Mouse (Mus musculus) MEL (cell line): ENCODE measurements around the gene Anln. TPM values are rescaled to one million over a fixed set of nuclear protein-coding genes. Genes with fewer than 3 reads are reported as not detected.

Source experiments
- DNase-seq: peaks from one replicate; pipeline ENCODE4 v3.0.0; 2011; ENCODE audit warnings: low read depth, low spot score
- H3K27ac ChIP-seq: 2 replicates; pipeline ENCODE4 v1.5.1; 2012; ENCODE audit warnings: low read depth, mild to moderate bottlenecking, control low read depth, low read length, moderate library complexity; ENCODE audit not compliant: control insufficient read depth
- H3K27me3 ChIP-seq, 2 experiments: fragments of 150-350 bp in 1 of 2; sonication (generic) in 1 of 2; 2 replicates each; pipeline ENCODE4 v1.6.1; 2012; ENCODE audit warnings: low read length in 2 of 2, mild to moderate bottlenecking in 2 of 2, improper control_type of control experiment in 1 of 2, moderate library complexity in 1 of 2; ENCODE audit not compliant: insufficient read depth in 2 of 2, control insufficient read depth in 1 of 2
- H3K36me3 ChIP-seq, 2 experiments: 2 replicates each; pipeline ENCODE4 v1.6.1; 2012 to 2014; ENCODE audit warnings: low read length in 2 of 2, improper control_type of control experiment in 1 of 2, inconsistent platforms in 1 of 2, mild to moderate bottlenecking in 1 of 2; ENCODE audit not compliant: insufficient read depth in 2 of 2, control insufficient read depth in 1 of 2
- H3K4me1 ChIP-seq, 2 experiments: fragments of 150-350 bp in 1 of 2; sonication (generic) in 1 of 2; 2 replicates each; pipeline ENCODE4 v1.6.1; 2012; ENCODE audit warnings: low read length in 2 of 2, improper control_type of control experiment in 1 of 2, mild to moderate bottlenecking in 1 of 2; ENCODE audit not compliant: insufficient read depth in 2 of 2, control insufficient read depth in 1 of 2
- H3K4me3 ChIP-seq, 2 experiments: fragments of 150-350 bp in 1 of 2; sonication (generic) in 1 of 2; 2 replicates each; pipeline ENCODE4 v1.5.1; 2012; ENCODE audit warnings: low read depth in 2 of 2, low read length in 2 of 2, mild to moderate bottlenecking in 2 of 2, moderate library complexity in 2 of 2, control low read depth in 1 of 2, improper control_type of control experiment in 1 of 2; ENCODE audit not compliant: control insufficient read depth in 1 of 2, insufficient read depth in 1 of 2
- H3K79me2 ChIP-seq: 2 replicates; pipeline ENCODE4 v1.6.1; 2012; ENCODE audit warnings: mild to moderate bottlenecking, low read length, moderate library complexity; ENCODE audit not compliant: control insufficient read depth, poor library complexity, insufficient read depth
- H3K9ac ChIP-seq: 2 replicates; pipeline ENCODE4 v1.6.1; 2012; ENCODE audit warnings: low read depth, mild to moderate bottlenecking, control low read depth, low read length, moderate library complexity; ENCODE audit not compliant: control insufficient read depth, poor library complexity, severe bottlenecking
- H3K9me3 ChIP-seq: fragments of 150-350 bp; sonication (generic); replicated peaks from 2 replicates; pipeline ENCODE4 v1.6.1; 2012; ENCODE audit warnings: mild to moderate bottlenecking, low read length, improper control_type of control experiment, moderate library complexity; ENCODE audit not compliant: insufficient read depth
- BHLHE40 ChIP-seq: IDR thresholded peaks from 2 replicates; pipeline ENCODE4 v1.6.1; 2012; ENCODE audit warnings: low read depth, mild to moderate bottlenecking, inconsistent platforms, low read length, improper control_type of control experiment, borderline replicate concordance
- CHD2 ChIP-seq: IDR thresholded peaks from 2 replicates; pipeline ENCODE4 v1.6.1; 2011; ENCODE audit warnings: low read length, improper control_type of control experiment
- CTCF ChIP-seq, 3 experiments: IDR thresholded peaks in 2 of 3; conservative IDR thresholded peaks in 1 of 3; 2 replicates each; pipeline ENCODE4 v1.5.1; 2011 to 2012; ENCODE audit warnings: low read length in 3 of 3, low read depth in 2 of 3, mild to moderate bottlenecking in 2 of 3, improper control_type of control experiment in 1 of 3, inconsistent platforms in 1 of 3, mixed read lengths in 1 of 3, moderate library complexity in 1 of 3; ENCODE audit not compliant: control insufficient read depth in 1 of 3, insufficient read depth in 1 of 3, poor library complexity in 1 of 3, severe bottlenecking in 1 of 3
- ELF1 ChIP-seq: IDR thresholded peaks from 2 replicates; pipeline ENCODE4 v1.6.1; 2014; ENCODE audit warnings: low read depth, mild to moderate bottlenecking, inconsistent platforms, low read length, improper control_type of control experiment, moderate library complexity
- EP300 ChIP-seq, 2 experiments: IDR thresholded peaks; 2 replicates each; pipeline ENCODE4 v1.6.1; 2011; ENCODE audit warnings: improper control_type of control experiment in 2 of 2, low read length in 2 of 2, low read depth in 1 of 2, mild to moderate bottlenecking in 1 of 2
- GATA1 ChIP-seq: IDR thresholded peaks from 2 replicates; pipeline ENCODE4 v1.6.1; 2011; ENCODE audit warnings: low read depth, low read length, improper control_type of control experiment
- HCFC1 ChIP-seq: IDR thresholded peaks from 2 replicates; pipeline ENCODE4 v1.6.1; 2012; ENCODE audit warnings: low read depth, mild to moderate bottlenecking, inconsistent platforms, low read length, improper control_type of control experiment, moderate library complexity
- KAT2A ChIP-seq: conservative IDR thresholded peaks from 2 replicates; pipeline ENCODE4 v1.6.1; 2012; ENCODE audit warnings: low read depth, low read length, improper control_type of control experiment, inconsistent platforms
- MAFK ChIP-seq: IDR thresholded peaks from 2 replicates; pipeline ENCODE4 v1.6.1; 2011; ENCODE audit warnings: low read depth, mild to moderate bottlenecking, low read length, improper control_type of control experiment, borderline replicate concordance
- MAX ChIP-seq: IDR thresholded peaks from 2 replicates; pipeline ENCODE4 v1.6.1; 2011; ENCODE audit warnings: low read length, improper control_type of control experiment
- MXI1 ChIP-seq: IDR thresholded peaks from 2 replicates; pipeline ENCODE4 v1.6.1; 2011; ENCODE audit warnings: mild to moderate bottlenecking, low read depth, low read length, improper control_type of control experiment
- MYB ChIP-seq: IDR thresholded peaks from 2 replicates; pipeline ENCODE4 v1.6.1; 2011; ENCODE audit warnings: mild to moderate bottlenecking, low read depth, low read length, improper control_type of control experiment
- NELFE ChIP-seq: IDR thresholded peaks from 2 replicates; pipeline ENCODE4 v1.6.1; 2011; ENCODE audit warnings: low read depth, low read length, improper control_type of control experiment
- POLR2A ChIP-seq, 2 experiments: IDR thresholded peaks; 2 replicates each; pipeline ENCODE4 v1.6.1; 2011 to 2012; ENCODE audit warnings: low read length in 2 of 2, mild to moderate bottlenecking in 2 of 2, control low read depth in 1 of 2, improper control_type of control experiment in 1 of 2, low read depth in 1 of 2, moderate library complexity in 1 of 2; ENCODE audit not compliant: control insufficient read depth in 1 of 2, insufficient read depth in 1 of 2, poor library complexity in 1 of 2
- POLR2AphosphoS2 ChIP-seq: IDR thresholded peaks from 2 replicates; pipeline ENCODE4 v1.6.1; 2011; ENCODE audit warnings: low read length, improper control_type of control experiment
- POLR2AphosphoS5 ChIP-seq: IDR thresholded peaks from 2 replicates; pipeline ENCODE4 v1.6.1; 2012; ENCODE audit warnings: low read depth, borderline replicate concordance, mild to moderate bottlenecking, inconsistent platforms, low read length, moderate library complexity, mixed read lengths
- RAD21 ChIP-seq: IDR thresholded peaks from 2 replicates; pipeline ENCODE4 v1.6.1; 2011; ENCODE audit warnings: mild to moderate bottlenecking, low read depth, low read length, improper control_type of control experiment
- SIN3A ChIP-seq: IDR thresholded peaks from 2 replicates; pipeline ENCODE4 v1.6.1; 2012; ENCODE audit warnings: low read length, improper control_type of control experiment, inconsistent platforms
- SMC3 ChIP-seq: IDR thresholded peaks from 2 replicates; pipeline ENCODE4 v1.6.1; 2011; ENCODE audit warnings: low read depth, low read length, improper control_type of control experiment
- TBP ChIP-seq: IDR thresholded peaks from 2 replicates; pipeline ENCODE4 v1.8.0; 2011; ENCODE audit warnings: low read depth, low read length, improper control_type of control experiment
- TCF12 ChIP-seq: IDR thresholded peaks from 2 replicates; pipeline ENCODE4 v1.6.1; 2014; ENCODE audit warnings: low read depth, mild to moderate bottlenecking, inconsistent platforms, low read length, improper control_type of control experiment, moderate library complexity
- UBTF ChIP-seq: IDR thresholded peaks from 2 replicates; pipeline ENCODE4 v1.6.1; 2012; ENCODE audit warnings: low read depth, mild to moderate bottlenecking, inconsistent platforms, low read length, improper control_type of control experiment, moderate library complexity, borderline replicate concordance; ENCODE audit not compliant: insufficient read depth
- ZC3H11A ChIP-seq: IDR thresholded peaks from 2 replicates; pipeline ENCODE4 v1.6.1; 2012; ENCODE audit warnings: low read depth, mild to moderate bottlenecking, inconsistent platforms, low read length, improper control_type of control experiment
- ZKSCAN1 ChIP-seq: IDR thresholded peaks from 2 replicates; pipeline ENCODE4 v1.6.1; 2012; ENCODE audit warnings: low read depth, mild to moderate bottlenecking, inconsistent platforms, low read length, improper control_type of control experiment, moderate library complexity
- ZMIZ1 ChIP-seq: IDR thresholded peaks from 2 replicates; pipeline ENCODE4 v1.6.1; 2012; ENCODE audit warnings: low read depth, mild to moderate bottlenecking, inconsistent platforms, low read length, improper control_type of control experiment, moderate library complexity
- polyA plus RNA-seq, 2 experiments: library from polyadenylated mRNA; stranded (reverse) in 1 of 2; unstranded in 1 of 2; fragments of >175 nt in 1 of 2; fragments of >200 nt in 1 of 2; gene quantifications; 2 replicates each; pipeline versions ENCODE4 v1.2.1 to v1.2.4; 2012; ENCODE audit warnings: low replicate concordance in 2 of 2, low read depth in 1 of 2; ENCODE audit not compliant: insufficient read length in 2 of 2, insufficient read depth in 1 of 2, missing spikeins in 1 of 2
- total RNA-seq: library from RNA; depleted of rRNA; stranded (reverse); fragments of 300-350 nt; gene quantifications from 2 replicates; pipeline ENCODE4 v1.2.3, GENCODE M21; 2012

The Anln gene
- total and polyA plus RNA-seq, 3 experiments, result 93.3 to 114 (median 93.3) TPM

- H3K27me3 ChIP-seq, result no peaks in the 10 kb centered on the region
- no peak overlapping the region for H3K27ac ChIP-seq
- DNase-seq, result peak; percentile 86
- H3K9me3 ChIP-seq, result no peaks in the 10 kb centered on the region
- no peak overlapping the region for H3K9ac ChIP-seq
- H3K4me1 ChIP-seq, result peaks cover 3% of the 10 kb centered on the region in 2 experiments; a peak in 2 of 4 replicates
- H3K36me3 ChIP-seq, result peaks cover 8 to 96% of the 10 kb centered on the region in 2 experiments
- no peak overlapping the region for H3K4me3 ChIP-seq
- peaks cover 15% of the 10 kb centered on the region; the same call in 1 of the 2 replicates for H3K79me2 ChIP-seq
- TF ChIP-seq SMC3 (peak; percentile 65), CHD2 (no peak), RAD21 (peak; percentile 55), KAT2A (no peak), ZC3H11A (peak; percentile 10; the same call in 1 of the 2 replicates), ELF1 (no peak), CTCF (IDR thresholded peaks at IDR 0.05 in 2 of 3, conservative IDR thresholded peaks at IDR 0.05 in 1 of 3; ENCODE audit: control insufficient read depth in 1 of 3, insufficient read depth in 1 of 3, low read depth in 2 of 3, low read length in 3 of 3, poor library complexity in 1 of 3, severe bottlenecking in 1 of 3) (peak; percentile 60 to 86 (median 71)), POLR2AphosphoS2 (0 out of 2 replicates have a peak, but pooled peaks have one; percentile 40), SIN3A (peak; percentile 15; the same call in 1 of the 2 replicates), POLR2A (IDR thresholded peaks at IDR 0.05; ENCODE audit: control insufficient read depth in 1 of 2, insufficient read depth in 1 of 2, low read depth in 1 of 2, low read length in 2 of 2, poor library complexity in 1 of 2) (peak in 1 of 2 experiments; percentile 40; a peak in 1 of 4 replicates), MXI1 (no peak)
These were observed 16.2 kb downstream of the Anln start for GRCm38 (mm10) chr9:22372760-22373159.

DNA sequence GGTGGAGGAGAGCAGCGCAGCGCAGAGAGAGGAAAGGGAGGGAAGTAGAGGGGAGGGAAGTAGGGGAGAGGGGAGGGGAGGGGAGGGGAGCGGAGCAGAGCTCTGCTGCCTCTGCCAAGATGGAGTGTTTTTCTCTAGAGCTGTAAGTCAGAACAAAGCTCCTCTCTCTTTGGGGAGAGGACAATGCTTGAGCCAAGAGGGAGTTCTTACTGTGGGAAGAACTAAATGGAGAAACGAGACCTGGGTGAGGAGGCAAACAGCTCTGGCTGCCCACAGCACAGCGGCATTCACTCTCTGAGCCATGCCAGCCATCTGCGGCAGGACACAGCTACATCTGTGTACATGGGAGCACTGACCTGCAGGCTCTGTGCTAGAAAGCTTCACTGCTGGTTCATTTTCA lies 21.0 kb downstream of the Anln start:
- H3K4me1 ChIP-seq, result peaks cover 14 to 17% of the 10 kb centered on the region in 2 experiments; a peak in 3 of 4 replicates

DNA sequence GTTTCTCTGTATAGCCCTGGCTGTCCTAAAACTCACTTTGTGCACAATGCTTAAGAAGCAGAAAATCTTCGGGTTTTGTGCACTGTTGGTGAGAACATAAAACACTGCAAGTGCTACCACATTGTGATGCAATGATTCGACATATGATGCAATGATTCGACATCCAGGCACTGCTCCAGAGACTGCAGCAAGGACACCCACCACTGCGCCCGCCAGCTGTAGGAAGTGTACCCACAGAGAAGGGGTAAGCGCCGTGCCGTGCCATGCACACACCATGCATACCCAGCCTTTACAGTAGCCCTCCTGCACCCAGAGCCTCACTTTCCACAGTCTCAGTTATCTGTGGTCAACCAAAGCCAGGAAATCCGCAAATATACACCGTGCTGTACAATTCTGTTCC lies 22.4 kb downstream of the Anln start:
- Histone ChIP-seq H3K4me3 (no peak overlapping the region), H3K27ac (peak overlapping the region; percentile 3), H3K36me3 (peaks cover 31 to 97% of the 10 kb centered on the region in 2 experiments), H3K27me3 (no peaks in the 10 kb centered on the region), H3K9ac (no peak overlapping the region; the same call in 1 of the 2 replicates), H3K4me1 (peaks cover 14 to 17% of the 10 kb centered on the region in 2 experiments; a peak in 3 of 4 replicates), H3K79me2 (peaks cover 8% of the 10 kb centered on the region; the same call in 1 of the 2 replicates), H3K9me3 (no peaks in the 10 kb centered on the region)
- peak; percentile 80 for DNase-seq
- peak; percentile 31; the same call in 1 of the 2 replicates for TF ChIP-seq SIN3A
- TF ChIP-seq RAD21, result no peak
- no peak for TF ChIP-seq ZKSCAN1
- TF ChIP-seq HCFC1, result no peak
- no peak for TF ChIP-seq ELF1
- TF ChIP-seq SMC3, result 0 out of 2 replicates have a peak, but pooled peaks have one; percentile 2
- no peak for TF ChIP-seq CHD2
- TF ChIP-seq POLR2AphosphoS2, result peak; percentile 21; the same call in 1 of the 2 replicates
- TF ChIP-seq MAX, result no peak
- no peak for TF ChIP-seq UBTF
- TF ChIP-seq BHLHE40, result 0 out of 2 replicates have a peak, but pooled peaks have one; percentile 12
- TF ChIP-seq MAFK, result no peak
- TF ChIP-seq CTCF (IDR thresholded peaks at IDR 0.05 in 2 of 3, conservative IDR thresholded peaks at IDR 0.05 in 1 of 3; ENCODE audit: control insufficient read depth in 1 of 3, insufficient read depth in 1 of 3, low read depth in 2 of 3, low read length in 3 of 3, poor library complexity in 1 of 3, severe bottlenecking in 1 of 3), result no peak
- TF ChIP-seq EP300 (IDR thresholded peaks at IDR 0.05; ENCODE audit: low read depth in 1 of 2, low read length in 2 of 2), result peak in 1 of 2 experiments; percentile 47; a peak in 1 of 4 replicates
- no peak for TF ChIP-seq MYB
- no peak for TF ChIP-seq ZMIZ1
- no peak for TF ChIP-seq NELFE

More for the DNA sequence above, 21.0 kb downstream of the Anln start:
- no peak overlapping the region for H3K4me3 ChIP-seq
- no peak overlapping the region for H3K27ac ChIP-seq
- H3K27me3 ChIP-seq, result no peaks in the 10 kb centered on the region
- peaks cover 31 to 97% of the 10 kb centered on the region in 2 experiments for H3K36me3 ChIP-seq
- no peaks in the 10 kb centered on the region for H3K9me3 ChIP-seq
- no peak overlapping the region for H3K9ac ChIP-seq
- TF ChIP-seq SMC3, result 0 out of 2 replicates have a peak, but pooled peaks have one; percentile 11
- no peak for TF ChIP-seq GATA1
- no peak for TF ChIP-seq HCFC1
- 0 out of 2 replicates have a peak, but pooled peaks have one; percentile 12 for TF ChIP-seq TCF12
- no peak for TF ChIP-seq CHD2
- no peak for TF ChIP-seq TBP
- no peak for TF ChIP-seq POLR2AphosphoS5
- TF ChIP-seq, all 39 proteins: peak for 2
- peaks cover 12% of the 10 kb centered on the region; the same call in 1 of the 2 replicates for H3K79me2 ChIP-seq
- DNase-seq, result no peak
